Mouse (Mus musculus) bone marrow macrophage, adult 2 months (primary cell): Measurements from ENCODE around the gene Rnf19b.

Source experiments
- CTCF ChIP-seq: IDR thresholded peaks from 2 replicates; pipeline ENCODE4 v1.5.1; 2012; ENCODE audit warnings: low read depth, mild to moderate bottlenecking, low read length, moderate library complexity
- POLR2A ChIP-seq: IDR thresholded peaks from 2 replicates; pipeline ENCODE4 v1.6.1; 2012; ENCODE audit warnings: mild to moderate bottlenecking, low read depth, low read length, borderline replicate concordance

DNA sequence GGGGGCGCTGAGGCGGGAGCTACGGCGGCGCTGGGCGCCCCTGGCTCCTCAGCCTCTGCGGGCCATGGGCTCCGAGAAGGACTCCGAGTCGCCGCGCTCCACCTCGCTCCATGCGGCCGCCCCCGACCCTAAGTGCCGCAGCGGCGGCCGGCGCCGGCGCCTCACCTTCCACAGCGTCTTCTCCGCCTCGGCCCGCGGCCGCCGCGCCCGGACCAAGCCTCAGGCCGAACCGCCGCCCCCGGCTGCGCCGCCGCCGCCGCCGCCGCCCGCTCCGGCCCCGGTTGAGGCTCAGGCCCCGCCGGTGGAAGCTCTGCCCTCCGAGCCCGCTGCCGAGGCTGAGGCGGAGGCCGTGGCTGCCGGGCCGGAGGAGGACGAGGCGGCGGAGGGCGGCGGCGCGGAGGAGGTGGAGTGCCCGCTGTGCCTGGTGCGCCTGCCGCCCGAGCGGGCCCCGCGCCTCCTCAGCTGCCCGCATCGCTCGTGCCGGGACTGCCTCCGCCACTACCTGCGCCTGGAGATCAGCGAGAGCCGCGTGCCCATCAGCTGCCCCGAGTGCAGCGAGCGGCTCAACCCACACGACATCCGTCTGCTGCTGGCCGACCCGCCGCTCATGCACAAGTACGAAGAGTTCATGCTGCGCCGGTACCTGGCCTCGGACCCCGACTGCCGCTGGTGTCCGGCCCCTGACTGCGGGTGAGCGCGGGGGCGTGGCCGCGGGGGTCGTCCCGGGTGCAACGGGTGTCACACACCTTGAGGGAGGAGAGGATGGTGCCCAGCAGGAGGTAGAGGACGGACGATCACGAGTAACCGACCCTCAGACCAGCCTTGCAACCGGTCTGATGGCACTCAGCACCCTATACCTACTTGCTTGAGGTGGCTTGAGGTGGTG lies at the start of gene Rnf19b:
- TF ChIP-seq POLR2A (no peak), CTCF (0 out of 2 replicates have a peak, but pooled peaks have one; percentile 1)
